Mouse (Mus musculus): ENCODE data around the gene Hoxd12. TPM values are rescaled to one million over a fixed set of nuclear protein-coding genes. Genes with fewer than 3 reads are reported as not detected.

Hoxd12 gene
- total RNA-seq (2023): not detected

GRCm38 (mm10) chr2:74674881-74675665 lies at the start of gene Hoxd12:
Gene Hoxd12 (plus strand): TSS chr2:74675013.

GRCm38 (mm10) chr2:74659507-74660005 lies 15.3 kb upstream of the Hoxd12 start, which contains the start of gene Evx2:
Gene Evx2 (minus strand): TSS chr2:74659557.

GRCm38 (mm10) chr2:74667842-74668357 lies 6.9 kb upstream of the Hoxd12 start, which contains the start of gene Hoxd13:
Gene Hoxd13 (plus strand): TSS chr2:74668310.

GRCm38 (mm10) chr2:74678891-74679595 lies 4.2 kb downstream of the Hoxd12 start, which contains the start of gene Hoxd11:
Gene Hoxd11 (plus strand): TSS chr2:74679557.

GRCm38 (mm10) chr2:74691022-74691951 lies 16.5 kb downstream of the Hoxd12 start, which contains the start of gene Hoxd10:
Gene Hoxd10 (plus strand): TSS chr2:74691924.

GRCm38 (mm10) chr2:74697567-74698121 lies 22.8 kb downstream of the Hoxd12 start, which contains the start of gene Hoxd9:
Gene Hoxd9 (plus strand): TSS chr2:74697727.

GRCm38 (mm10) chr2:74704393-74704998 lies 29.7 kb downstream of the Hoxd12 start, which contains the start of gene Hoxd8:
Gene Hoxd8 (plus strand): TSS chr2:74704615.

GRCm38 (mm10) chr2:74711721-74712621 lies 37.2 kb downstream of the Hoxd12 start, which contains the start of the genes Hoxd3 and Hoxd4:
Gene Hoxd3 (plus strand): TSS chr2:74711927.
Gene Hoxd4 (plus strand): TSS chr2:74711929.

GRCm38 (mm10) chr2:74726551-74726950 lies 51.7 kb downstream of the Hoxd12 start, which contains the start of gene Gm28230:
Gene Gm28230 (plus strand): TSS chr2:74726728.

Other genes with a start within 250 kb of the Hoxd12 start
- 29.9 TPM for gene Lnpk, start 95.6 kb upstream of the Hoxd12 start, total RNA-seq (2023)
- not detected for gene Evx2, start 15.5 kb upstream of the Hoxd12 start, total RNA-seq (2023)
- gene Hoxd13, start 6.7 kb upstream of the Hoxd12 start, total RNA-seq (2023): not detected
- gene Hoxd11, start 4.5 kb downstream of the Hoxd12 start, total RNA-seq (2023): not detected
- gene Hoxd10, start 16.9 kb downstream of the Hoxd12 start, total RNA-seq (2023): not detected
- not detected for gene Hoxd9, start 22.7 kb downstream of the Hoxd12 start, total RNA-seq (2023)
- gene Hoxd8, start 29.6 kb downstream of the Hoxd12 start, total RNA-seq (2023): not detected
- not detected for gene Hoxd3, start 36.9 kb downstream of the Hoxd12 start, total RNA-seq (2023)
- not detected for gene Hoxd4, start 36.9 kb downstream of the Hoxd12 start, total RNA-seq (2023)
- not detected for gene Gm28230, start 51.7 kb downstream of the Hoxd12 start, total RNA-seq (2023)
- gene Hoxd1, start 88.0 kb downstream of the Hoxd12 start, total RNA-seq (2023): not detected
- 21.4 TPM for gene Mtx2, start 150.8 kb downstream of the Hoxd12 start, total RNA-seq (2023)